Mouse (Mus musculus): ENCODE measurements around the gene Olfr883.

The Olfr883 gene

DNA sequence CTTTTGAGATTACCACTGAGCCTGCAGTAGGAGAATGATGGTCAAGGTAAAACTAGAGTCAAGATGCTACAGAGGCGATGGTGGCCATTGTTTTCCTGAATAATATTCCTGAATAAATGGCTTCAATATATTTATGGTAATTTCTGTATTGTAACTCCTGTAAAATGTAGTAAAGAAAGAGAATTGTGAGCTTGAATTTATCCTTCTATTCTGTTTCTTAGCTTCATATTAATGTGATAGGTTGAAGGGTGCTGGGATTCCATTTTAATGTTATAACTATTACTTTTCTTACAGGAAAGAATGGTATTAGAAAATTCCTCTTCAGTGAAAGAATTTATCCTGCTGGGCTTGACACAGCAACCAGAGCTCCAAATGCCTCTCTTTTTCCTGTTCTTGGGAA, at the start of gene Olfr883:
TSS of gene Olfr883 (plus strand) at position 301 of the 400 bp plus-strand sequence.
- no peak for DNase-seq (ENCODE audit: inconsistent ontology term)

DNA sequence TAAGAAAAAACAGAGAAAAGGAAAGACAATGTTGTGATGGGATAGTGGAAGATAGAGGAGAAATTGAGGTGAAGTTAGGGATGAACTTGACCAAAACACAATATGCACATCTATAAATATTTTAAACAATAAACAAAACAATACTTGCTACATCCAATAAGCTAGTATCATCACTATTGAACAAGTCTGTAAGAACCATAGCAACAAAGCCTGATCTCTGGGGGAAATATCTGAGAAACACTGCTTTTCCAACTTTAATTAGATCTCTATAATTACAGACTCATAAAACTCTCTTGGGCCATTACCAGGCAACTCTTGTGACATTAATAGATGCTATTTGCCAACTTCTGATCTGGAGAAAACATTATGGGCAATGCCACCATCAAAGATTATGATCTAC, 34.1 kb upstream of the Olfr883 start, which contains the start of gene Olfr881:
TSS of gene Olfr881 (plus strand) at position 301 of the 400 bp plus-strand sequence.
- no peak for DNase-seq (ENCODE audit: inconsistent ontology term)

DNA sequence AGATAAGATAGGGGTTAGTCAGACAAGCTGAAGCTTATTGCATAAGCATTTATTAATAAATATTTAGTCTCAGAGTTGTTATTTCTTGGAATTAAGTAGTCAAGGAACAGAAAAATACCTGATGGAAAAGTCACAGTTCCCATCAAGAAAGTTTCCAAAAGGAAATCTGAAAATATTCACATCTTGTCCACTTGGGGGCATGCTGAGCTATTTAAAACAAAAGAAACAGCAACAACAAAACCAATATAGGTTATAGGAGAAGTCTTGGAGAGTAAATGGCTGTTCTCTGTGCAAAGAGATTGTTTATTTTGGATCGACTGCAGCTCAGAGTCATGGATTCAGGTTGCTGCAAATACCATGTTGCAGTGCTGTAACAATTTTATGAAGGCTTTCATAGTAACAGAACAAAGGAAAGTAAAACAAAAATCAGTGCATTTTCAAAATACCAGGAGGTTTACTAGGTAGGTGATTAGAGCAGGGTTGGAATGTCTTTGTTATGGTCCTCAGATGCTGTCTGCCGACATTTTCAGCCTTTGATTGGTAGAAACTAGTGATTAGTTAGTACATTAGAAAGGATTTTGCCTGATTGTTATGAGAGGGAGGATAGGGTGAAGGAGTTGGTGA, 26.9 kb upstream of the Olfr883 start:
- peak; percentile 70 for DNase-seq (ENCODE audit: inconsistent ontology term)

DNA sequence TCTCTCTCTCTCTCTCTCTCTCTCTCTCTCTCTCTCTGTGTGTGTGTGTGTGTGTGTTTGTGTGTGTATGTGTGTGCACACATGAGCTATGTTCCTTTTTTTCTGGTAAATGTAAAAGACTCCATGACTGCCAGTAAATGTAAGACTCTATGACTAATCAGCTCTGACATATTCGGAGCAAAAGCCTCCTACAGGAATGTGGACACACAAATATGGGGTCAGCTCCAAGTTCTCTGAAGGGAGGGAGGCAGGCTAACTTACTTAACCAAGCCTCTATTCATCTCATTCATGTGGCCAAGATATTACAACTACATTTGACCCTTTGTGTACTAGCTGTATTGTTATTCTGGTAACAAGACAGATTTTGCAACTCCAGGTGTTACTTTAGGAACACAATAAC, 25.6 kb upstream of the Olfr883 start:
- peak; percentile 77 for DNase-seq (ENCODE audit: inconsistent ontology term)

GRCm38 (mm10) chr9:38046255-38046654, 20.6 kb downstream of the Olfr883 start, which contains the start of gene Olfr884:
Gene Olfr884, plus strand, starts transcription at chr9:38046555.
- DNase-seq (ENCODE audit: inconsistent ontology term) = no peak

DNA sequence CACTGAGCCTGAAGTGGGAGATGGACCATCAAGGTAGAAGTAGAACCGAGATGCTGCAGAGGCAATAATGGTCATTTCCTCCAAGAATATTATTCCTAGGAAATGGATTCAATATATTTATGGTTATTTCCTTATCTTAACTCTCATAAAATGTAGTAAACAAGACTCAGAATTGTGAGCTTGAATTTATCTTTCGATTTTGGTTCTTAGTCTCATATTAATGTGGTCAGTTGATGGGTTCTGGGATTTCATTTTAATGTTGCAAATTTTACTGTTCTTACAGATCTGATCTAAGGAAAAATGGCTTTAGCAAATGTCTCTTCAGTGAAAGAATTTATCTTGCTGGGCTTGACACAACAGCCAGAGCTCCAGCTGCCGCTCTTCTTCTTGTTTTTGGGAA, 35.4 kb downstream of the Olfr883 start, which contains the start of gene Olfr885:
TSS of gene Olfr885 (plus strand) at position 301 of the 400 bp plus-strand sequence.
- no peak for DNase-seq (ENCODE audit: inconsistent ontology term)
